Mouse (Mus musculus) thymus, postnatal 14 days (tissue): Measurements from ENCODE around the gene Nxph1.

Experiments used
- DNase-seq: peaks from one replicate; pipeline ENCODE4 v3.0.0; 2021

Nxph1 gene

DNA sequence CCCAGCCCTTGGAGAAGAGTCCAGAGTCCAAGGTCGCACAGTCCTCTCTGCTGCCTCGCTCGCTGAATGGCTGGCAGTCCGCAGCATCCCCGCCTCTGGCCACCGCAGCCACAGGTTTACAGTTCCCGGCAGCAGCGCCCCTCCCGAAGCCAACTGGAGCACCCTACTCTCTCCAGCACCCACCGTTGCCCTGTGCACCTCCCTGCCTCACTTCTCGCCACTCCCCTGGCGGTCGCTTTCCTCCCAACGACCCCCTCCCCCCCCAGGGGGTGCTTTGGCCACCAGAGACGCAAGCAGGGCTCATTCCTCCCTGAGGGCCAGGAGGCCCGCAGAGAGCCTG, at the start of gene Nxph1:
TSS of gene Nxph1 (plus strand) at position 301 of the 340 bp plus-strand sequence.
- DNase-seq = no peak

DNA sequence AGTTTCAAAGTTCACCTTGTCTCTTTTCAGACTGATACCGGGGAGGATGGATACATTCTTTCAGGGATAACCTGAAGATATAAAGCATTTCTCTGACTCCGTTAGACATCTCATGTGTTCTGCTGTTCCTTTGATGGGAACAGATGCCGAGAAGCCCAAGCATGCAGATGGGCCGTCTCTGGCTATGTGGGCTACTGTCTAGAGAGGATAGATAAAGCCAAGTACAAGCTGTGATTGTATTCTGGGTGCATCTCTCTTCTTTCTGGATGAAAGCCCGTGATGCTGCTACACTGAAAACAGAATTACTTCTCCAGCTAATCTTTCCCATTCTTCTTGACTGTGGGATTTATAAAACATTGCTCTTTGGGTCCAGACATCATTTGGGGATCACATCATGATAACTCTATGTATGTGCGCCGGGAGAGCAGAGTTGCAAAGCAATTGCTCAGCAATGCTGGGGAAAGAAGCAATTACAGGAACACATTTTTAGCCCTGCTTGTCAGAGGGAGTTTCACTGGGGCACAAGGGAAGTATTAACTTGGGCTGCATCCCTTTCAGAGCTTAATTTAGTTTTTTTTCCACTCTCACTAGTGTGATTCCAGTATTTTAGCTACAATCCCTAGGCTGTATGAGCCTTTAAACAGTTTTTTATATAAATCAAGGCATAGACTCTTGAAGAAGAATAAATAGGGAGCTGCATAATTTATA, 48.1 kb upstream of the Nxph1 start:
- no peak for DNase-seq

DNA sequence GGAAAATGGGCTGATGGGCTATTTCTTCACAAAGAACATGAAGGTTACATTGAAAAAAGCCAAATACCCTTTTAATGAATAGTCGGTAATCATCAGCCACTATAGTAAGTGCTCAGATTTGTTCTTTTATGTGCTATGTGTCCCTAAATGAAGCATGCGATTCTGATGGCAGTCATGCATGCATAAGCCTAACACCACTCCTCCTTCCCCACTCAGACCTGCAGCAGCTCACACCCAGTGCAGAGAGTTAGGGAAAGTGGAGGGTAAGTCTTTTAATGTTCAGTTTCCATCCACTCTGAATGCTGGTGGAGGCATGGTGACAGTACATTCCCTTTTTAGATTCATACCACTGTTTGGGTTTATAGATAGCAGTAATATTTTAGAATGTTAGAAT, 47.5 kb upstream of the Nxph1 start:
- no peak for DNase-seq

DNA sequence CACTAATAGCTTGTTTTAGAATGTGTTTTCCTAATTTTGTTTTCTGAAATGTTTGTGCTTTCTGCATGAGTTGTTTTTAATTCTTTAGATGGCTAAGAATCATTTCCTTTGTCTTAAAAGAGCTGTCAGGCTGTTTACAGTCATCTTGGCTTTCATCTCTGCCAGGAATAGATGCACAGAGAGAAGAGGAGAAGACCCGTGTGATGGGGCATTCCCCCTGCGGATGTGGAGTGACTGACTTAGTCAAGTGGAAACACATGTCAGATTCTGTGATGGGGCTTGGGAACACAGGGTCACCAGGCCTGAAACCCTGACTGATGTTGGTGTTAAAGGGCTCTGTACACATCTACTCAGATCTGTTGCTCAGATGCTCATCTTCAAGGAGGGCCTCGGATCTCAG, 40.3 kb upstream of the Nxph1 start:
- no peak for DNase-seq

DNA sequence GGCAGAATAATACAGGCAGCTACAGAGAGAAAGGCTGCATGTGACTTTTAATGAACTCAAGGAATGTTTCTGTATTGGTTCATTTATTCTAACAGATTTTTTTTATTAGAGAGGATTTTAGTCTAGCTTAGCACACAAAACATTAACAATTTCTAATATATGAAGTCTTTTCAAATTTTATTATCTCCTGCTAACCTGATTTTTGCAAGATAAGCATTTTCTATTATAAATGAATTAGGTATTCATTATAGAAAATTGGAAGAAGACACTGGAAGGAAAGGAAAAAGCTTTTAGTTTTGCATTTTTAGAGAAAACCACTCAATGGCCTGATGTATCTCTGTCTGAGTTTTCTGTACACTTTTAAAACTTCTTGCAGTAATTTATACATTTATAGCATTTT, 34.8 kb upstream of the Nxph1 start:
- DNase-seq = no peak

DNA sequence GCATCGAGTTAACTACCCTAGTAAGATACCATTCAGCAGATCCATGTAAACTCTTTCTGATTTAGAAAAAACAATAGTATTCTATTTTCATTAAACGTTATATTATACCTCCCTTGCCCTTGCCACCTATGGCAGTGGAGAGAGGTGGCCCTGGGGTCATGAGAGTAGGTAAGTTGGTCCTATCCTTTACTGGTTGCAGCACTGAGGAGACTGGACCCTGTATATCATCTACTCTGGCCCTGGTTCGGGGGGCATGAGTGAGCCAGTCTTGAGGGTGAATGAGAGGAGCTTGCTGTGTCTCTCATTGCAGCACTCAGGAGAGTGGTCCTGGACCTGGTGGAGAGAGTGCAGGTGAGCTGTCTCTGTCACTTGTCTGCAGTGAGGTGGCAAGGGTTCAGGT, 33.5 kb upstream of the Nxph1 start:
- no peak for DNase-seq

DNA sequence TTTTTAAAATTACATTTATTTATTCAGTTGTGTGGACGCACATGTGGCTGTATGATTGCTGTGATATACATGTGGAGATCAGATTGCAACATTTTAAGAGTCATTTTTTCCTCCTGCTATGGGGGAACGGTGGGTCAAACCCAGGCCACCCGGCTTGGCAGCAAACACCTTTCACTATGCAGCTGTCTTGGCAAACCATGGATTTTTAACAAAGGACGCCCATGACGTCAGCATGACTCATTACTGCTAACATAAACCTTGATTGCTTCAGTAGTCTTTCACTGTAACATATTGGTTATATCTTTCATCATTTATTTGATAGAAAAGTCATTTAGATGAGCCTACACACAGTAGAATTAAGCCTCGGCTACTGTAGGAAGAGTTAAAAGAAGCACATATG, 23.8 kb upstream of the Nxph1 start:
- no peak for DNase-seq

DNA sequence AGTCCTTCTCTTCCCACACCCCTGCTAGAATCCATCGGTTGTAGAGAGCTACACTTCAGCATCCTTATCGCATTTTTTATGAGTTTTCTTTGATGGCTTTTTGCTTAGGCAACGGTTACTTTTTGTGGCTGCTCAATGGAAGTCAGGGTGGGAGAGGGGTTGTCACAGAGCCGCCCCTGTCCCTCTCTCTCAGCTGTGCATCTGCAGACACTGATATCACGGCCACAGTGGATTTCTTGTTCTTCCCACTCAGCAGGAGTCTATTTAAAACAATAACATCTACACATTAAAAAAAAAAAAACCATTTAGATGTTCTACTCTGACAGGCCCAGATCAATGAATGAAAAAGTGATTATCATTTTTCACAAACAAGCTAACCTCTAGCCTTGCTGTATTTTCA, 13.0 kb upstream of the Nxph1 start:
- DNase-seq = no peak

DNA sequence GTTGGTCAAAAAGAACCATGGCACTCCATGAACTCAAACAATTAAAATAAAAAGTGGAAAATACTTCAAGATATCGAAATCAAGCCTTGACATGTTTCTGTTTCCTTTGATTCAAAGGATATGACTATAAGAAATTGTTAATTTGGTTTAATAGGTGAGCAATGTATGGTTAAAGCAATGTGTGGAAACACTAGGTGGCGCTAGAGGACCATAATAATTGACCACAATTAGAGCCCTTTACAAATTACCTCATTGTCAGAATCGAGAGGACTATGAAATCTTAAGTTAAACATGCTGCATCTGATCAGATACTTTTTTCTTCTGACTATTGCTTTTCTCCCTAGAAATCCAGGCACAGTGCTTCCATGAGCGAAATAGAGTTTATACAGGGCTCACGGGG, 12.5 kb upstream of the Nxph1 start:
- DNase-seq = peak; percentile 26

DNA sequence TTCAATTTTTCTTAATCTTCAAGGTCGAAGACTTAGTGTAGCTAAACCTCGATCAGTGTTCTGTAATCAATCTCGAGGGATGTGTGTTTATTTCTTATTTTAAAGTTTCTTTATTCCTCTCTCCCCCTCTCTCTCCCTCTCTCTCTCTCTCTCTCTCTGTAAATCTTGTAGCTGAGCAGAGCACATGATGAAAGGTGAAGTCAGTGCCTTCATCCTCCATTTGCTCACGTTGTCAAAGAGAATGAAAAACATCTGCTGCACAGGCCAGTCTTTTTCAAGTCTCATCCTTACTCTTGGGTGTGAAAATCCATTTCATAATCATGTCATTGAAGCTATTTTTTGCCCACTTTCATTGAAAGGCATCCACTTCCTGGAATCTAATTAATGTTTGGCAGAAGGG, 12.1 kb upstream of the Nxph1 start:
- DNase-seq = no peak

DNA sequence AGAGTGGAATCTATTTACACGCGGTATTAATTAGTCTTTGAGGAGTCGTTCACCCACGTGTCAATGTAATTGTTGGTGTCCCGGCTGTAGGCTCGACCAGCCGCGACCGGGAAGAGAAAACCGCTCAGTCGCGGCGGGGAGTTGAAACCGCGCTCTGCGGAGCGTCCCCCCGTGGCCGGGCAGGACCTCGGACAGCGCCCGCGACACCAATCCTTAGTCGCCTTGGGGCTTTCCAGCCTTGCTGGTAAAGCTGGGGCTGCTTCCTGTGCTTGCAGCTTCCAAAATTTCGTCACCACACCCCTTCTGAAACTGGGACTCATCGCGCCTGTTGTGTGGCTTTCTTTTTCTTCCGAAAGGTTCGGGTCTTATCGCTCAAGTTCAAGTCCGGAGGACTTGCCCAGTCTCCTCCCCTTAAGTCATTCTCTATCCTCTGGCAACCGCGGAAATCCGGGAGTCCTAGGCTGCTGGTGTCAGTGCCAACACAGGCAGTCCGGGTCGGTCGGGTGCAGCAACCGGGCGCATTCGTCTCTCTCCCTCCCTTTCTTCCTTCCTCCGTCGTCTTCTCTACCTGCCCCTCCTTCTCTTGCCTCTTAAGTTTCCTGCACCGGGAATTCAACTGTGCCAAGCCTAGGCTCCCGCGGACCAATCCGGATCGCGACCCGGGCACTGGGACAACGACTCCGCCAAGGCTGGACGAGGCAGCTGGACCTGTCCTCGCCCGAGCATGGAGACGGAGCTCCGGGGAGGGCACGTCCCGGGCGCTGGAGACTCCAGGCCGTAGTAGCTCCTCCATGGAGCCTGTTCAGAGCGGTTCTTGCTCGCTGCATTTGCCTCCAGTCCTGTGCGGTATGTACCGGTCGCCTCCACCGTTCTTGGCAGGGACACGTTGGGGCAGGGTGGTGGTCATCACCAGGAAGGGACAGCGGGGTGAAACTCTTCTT, 510 bp downstream of the Nxph1 start:
- no peak for DNase-seq

DNA sequence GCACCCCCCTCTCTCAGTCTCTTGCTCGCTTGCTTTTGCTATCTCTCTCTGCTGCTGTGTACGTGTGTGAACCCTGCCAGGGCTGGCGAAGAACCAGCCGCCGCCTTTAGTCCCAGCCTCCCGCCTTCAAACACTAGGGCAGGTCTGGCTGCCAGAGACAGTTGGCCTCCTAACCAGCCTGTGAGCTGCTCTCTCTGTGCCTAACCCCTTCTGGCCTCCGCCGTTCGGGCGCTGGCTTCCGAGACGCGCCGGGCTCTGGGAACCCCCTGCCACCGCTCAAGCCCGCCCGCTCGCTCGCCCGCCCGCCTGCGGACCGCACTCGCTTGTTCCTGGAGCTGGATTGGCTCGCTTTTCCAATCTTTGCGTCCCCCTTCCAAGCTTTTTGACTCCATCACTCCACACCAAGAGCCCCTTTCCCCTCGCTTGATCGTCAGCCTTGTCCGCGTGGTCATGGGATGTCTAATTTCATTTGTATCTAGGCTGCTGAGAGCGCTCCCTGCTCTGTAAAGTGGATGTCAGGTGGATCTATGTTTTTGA, 1.5 kb downstream of the Nxph1 start:
- DNase-seq = no peak

DNA sequence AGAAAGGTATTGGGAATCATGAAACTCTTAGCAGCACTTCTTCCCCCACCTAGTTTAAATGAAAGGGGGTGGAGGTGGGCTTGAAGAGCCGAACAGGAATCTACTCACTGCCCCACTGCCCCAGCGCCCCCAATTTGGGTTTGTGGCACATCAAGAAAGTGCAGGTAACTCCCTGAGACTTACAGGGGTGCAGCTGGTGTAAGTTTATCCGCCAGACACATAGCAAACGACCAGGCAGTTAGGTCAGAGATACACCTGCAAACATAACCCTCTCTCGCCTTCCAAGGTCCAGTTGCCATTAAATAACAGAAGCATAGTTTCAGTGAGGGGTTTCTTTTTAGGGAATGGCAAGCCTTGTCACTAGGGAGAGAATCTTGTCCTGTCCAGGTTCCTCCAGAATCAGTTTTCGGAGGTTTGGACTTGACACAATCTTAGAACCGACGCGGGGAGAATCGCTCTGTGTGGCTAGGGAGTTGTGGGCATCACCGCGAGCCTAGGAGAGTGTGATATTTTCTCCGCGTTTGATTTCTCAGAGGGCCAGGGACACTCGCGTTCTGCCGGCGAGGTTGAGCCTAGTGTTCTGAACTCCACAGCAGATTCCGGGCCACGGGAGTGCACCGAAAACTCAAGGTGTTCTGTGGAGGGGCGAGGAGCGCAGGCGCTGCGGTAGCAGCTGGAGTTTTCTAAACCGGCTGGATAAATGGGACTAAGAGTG, 2.5 kb downstream of the Nxph1 start:
- DNase-seq = no peak

DNA sequence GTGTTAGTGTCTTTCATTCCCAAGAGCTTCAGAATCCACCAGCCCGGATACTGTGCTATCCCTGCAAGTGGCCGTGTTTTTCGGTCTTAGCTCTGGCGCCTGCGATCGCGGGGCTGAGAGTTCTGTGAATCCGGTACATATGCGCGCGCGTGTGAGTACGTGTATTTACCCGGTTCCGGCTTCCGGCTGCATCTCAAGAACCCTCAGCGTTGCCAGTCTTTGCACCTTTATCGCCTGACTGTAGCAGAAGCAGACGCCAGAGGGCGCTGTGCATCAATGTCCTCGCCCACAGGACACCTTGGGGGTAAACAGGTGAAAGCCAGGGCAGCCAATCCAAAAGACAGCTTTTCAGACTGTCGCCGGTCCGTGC, 3.1 kb downstream of the Nxph1 start:
- DNase-seq = peak; percentile 12

DNA sequence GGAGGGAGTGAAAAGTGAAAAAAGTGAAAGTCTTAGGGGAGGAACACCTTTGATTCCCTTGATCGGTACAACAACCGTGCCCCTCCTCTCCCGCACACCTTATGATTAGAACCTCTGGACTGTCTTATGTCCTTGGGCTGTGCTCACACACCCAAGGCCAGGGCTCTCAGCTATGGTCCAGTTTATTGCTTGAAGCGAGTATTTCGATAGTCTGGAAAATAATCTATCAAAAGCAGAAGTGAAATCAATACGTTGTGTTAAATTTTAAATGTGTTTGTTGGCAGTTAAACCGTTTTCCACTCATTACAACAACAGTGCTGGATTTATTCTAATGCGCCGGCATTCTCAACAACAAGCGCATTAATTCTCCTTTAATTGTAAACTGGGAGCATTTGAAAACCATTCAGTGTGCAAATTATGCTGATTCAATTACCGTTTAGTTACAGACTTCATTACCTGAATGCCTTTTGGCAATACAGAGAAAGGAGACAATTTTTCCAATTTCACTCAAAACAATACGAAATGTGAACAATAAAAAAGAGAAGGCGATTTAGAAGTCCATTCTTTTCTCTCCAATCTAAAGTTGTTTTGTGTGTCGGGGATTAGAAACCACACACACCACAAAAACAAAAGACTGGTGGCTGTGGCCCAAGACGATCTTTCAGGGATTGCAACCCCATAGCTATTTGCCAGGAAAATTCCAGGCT, 3.8 kb downstream of the Nxph1 start:
- DNase-seq = no peak

DNA sequence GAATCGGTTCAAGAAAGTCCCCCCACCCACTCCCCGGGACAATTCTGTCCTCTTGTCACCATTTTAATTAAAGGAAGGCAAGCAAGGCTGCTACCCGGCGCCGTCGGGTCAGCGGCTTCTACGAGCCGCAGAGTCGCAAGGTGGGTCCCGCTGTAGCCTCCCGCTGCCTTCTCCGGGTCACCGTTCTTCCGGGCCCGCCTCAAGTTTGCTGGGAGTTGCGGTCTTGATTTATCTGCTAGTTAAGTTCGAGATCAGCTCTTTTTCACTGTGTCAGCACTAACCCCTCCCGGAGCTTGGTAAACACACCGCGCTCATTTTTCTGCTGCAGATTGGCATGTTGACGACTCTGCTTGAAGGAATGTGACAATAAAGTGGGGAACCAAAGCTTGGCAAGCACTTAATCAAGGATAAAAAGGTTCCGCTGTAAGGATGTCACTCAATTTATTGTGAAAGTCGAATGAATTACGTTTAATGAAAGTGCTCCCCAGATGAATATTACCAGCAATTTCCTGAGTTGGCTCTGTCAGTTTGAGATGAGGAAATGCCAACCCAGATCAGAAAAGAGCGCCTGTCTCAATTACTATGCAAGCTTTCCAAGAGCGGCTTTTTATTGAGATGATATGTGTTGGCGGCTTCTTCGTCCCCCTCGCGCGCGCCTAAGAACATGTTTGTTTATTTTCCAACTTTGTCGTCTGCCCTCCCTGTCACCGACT, 7.7 kb downstream of the Nxph1 start:
- no peak for DNase-seq

DNA sequence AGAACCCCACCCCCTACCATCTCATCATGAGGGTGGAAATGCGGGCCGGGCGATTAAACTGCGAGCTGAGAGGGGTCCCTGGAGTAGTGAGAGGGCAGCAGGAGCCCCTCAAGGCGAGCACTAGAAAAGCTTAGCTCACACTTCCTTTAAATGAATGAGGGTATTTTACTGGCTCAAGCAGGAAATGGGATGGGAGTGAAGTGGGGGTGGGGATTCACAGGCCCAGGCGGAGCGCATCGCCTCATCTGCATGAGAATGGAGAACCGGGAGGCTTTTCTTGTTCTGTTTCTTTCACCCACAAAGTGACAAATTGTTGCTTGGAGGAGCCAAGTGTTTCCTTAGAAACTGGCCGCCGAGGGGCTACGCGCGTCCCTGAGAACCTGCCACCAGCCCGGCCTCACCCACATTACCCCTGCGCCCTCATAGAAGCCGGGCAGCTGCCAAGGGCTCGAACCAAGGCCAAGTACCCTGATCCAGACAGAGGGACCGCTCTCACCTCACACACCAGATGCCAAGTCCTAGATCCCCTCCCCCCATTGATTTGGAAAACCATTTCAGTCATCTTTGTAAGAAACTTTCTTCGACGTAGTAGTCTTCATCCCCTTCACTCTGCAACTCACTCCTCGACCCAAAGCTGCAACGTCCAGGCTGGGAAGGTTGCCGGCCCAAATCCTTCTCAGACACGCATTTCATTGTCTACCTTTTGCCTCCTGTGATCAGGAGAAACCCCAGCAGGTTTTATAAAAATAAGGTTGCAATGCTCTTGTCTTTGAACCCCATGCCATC, 8.7 kb downstream of the Nxph1 start:
- no peak for DNase-seq

DNA sequence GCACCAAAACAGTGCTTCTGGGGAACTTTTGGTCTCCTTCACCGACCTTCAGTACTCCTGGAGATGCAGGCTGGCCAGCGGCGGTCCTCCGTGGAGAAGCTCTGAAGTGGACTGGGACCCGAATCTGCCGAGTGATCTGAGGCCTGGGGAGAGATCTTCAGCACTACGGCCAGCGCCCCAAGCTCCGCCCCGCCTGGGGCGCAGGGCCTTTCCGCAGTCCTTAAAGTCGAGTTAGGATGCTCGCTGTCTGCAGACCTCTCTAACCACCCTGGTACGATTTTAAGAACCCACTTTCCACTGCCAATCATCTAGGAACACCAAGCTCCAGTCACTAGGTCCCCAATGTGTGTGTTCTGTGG, 9.3 kb downstream of the Nxph1 start:
- DNase-seq = no peak

DNA sequence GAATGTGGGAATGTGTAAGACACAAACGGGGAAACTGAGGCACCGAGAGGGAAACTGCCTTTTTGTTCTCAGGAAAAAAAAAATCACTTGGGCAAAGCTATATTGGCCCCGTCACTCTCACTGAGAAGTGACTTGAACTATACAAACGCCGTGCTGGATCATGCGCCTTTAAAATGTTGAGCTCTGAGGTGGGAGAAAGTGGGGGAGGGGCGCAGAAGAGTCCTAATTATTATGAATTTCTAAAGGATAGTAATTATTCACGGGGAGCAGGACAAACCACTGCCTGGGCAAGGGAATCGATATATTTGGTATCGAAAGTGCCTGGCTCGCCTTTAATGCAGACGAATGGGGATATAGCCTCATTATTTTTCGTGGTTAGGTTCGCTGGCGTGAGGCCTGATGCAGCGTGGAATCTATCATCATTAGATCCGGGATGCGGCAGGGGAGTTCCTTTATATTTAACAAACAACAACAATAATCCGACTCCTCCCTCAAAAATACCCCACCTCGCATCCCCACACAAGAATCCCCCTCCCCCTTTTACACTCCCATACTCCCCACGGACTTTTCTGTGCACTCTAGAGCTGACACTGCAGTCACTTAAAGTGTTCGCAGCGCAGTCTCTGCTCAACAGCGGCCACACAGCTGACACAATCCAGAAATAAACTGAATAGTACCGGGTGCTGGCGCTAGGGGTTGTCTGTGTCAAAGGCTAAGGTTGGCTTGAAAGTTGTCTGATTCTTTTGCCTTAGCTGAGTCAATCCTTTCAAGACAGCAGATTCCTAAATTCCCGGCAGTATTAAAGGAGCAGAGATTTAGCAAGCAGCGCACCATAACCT, 10.1 kb downstream of the Nxph1 start:
- DNase-seq = no peak

DNA sequence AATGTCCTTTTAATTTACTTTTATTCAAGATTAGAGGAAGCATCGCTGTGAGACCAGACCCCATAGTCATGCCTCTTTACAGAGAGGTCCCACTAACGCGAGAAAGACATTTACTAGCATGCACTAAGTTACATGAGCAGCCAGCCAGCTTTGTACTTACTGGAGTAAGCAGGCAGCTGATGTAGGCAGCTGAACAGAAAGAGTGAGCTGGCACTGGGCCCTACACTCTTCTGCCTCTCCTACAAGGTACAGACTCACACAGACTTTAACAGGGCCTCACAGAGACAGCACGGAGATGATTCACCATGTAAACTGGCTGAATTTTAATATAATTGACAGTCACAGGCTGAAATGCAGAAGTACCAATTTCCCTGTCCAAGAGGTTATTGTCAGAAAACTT, 11.6 kb downstream of the Nxph1 start:
- no peak for DNase-seq

DNA sequence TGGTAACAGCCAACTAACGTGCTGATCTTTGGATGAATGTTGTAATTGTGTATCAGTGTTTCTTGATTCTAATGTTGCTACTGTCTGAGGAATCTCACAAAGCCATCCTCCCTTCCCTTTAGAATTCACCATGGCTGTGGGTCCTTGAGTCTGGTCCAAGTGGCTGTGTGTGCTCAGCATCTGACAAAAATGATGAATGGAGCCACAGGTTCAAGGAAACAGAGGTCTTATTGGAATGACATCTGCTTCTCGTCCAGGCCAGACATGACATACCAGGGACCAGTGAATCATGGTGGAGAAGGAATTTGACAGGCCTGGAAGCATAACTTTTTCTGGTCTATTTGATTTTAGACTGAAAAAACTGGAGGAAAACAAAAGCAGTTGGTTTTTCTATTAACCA, 22.3 kb downstream of the Nxph1 start:
- DNase-seq = no peak
